Mouse (Mus musculus) CH12.LX (cell line): ENCODE data around the gene Zbtb42.

Source experiments
- CTCF ChIP-seq, 2 experiments: IDR thresholded peaks in 1 of 2; conservative IDR thresholded peaks in 1 of 2; 2 replicates each; pipeline ENCODE4 v1.5.1; 2011 to 2012; ENCODE audit warnings: low read depth in 2 of 2, low read length in 2 of 2, improper control_type of control experiment in 1 of 2, inconsistent platforms in 1 of 2, mild to moderate bottlenecking in 1 of 2, moderate library complexity in 1 of 2
- E2F4 ChIP-seq: IDR thresholded peaks from 2 replicates; pipeline ENCODE4 v1.6.1; 2011; ENCODE audit warnings: low read depth, low read length, improper control_type of control experiment; ENCODE audit not compliant: insufficient replicate concordance
- EP300 ChIP-seq: IDR thresholded peaks from 2 replicates; pipeline ENCODE4 v1.6.1; 2011; ENCODE audit warnings: low read length, improper control_type of control experiment
- MAFK ChIP-seq: IDR thresholded peaks from 2 replicates; pipeline ENCODE4 v1.6.1; 2011; ENCODE audit warnings: low read length, improper control_type of control experiment; ENCODE audit not compliant: insufficient replicate concordance
- MYC ChIP-seq: IDR thresholded peaks from 2 replicates; pipeline ENCODE4 v1.6.1; 2011; ENCODE audit warnings: low read depth, mild to moderate bottlenecking, improper control_type of control experiment, low read length
- PAX5 ChIP-seq: IDR thresholded peaks from 2 replicates; pipeline ENCODE4 v1.6.1; 2012; ENCODE audit warnings: low read length, inconsistent platforms, mixed read lengths
- POLR2A ChIP-seq: IDR thresholded peaks from 2 replicates; pipeline ENCODE4 v1.6.1; 2011; ENCODE audit warnings: low read depth, mild to moderate bottlenecking, improper control_type of control experiment, low read length

DNA sequence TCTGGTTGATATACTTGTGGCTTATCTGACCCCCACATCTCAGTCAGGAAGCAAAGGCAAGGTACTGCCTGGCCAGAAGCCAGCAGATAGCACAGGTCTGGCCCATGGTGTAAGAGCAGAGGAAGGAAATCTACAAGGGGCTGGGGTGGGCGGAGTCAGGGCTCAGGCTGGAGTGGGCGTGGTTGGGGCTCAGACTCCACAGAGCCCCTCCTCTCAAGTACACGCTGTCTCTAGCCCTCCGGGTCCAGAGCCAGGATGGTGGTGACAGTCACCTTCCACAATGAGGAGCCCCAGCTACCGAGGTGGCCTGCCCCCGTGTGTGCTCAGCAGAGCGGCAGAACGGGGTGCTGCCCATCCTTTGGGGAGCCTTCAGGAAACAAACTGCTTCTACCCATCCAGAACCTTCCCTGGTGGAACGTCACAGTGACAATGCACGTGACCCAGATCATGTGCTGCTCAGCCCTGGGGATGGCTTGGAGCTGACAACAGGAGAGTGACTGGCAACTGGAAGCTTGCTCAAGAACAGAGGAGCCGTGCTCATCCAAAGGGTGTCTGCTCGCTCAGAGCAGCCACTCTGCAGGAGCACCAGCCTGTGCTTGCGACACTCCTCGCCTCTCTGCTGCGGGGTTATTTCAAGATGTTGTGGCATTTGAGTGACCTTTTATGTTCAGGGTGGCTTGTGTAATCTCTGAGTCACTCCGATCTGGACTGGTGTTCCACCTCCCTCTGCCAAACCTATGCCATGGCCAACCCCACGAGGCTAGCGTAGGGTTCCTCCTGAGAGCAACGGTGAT lies 49.5 kb upstream of the Zbtb42 start:
- TF ChIP-seq MAFK = no peak
- no peak for TF ChIP-seq MYC
- TF ChIP-seq PAX5 = no peak
- TF ChIP-seq EP300 = no peak
- no peak for TF ChIP-seq CTCF (conservative IDR thresholded peaks at IDR 0.05 in 1 of 2, IDR thresholded peaks at IDR 0.05 in 1 of 2; ENCODE audit: low read depth in 2 of 2, low read length in 2 of 2)
- no peak for TF ChIP-seq POLR2A
- no peak for TF ChIP-seq E2F4
